Mouse (Mus musculus) embryonic facial prominence, embryonic 12.5 days (tissue): ENCODE measurements around the gene Odr4. TPM values are rescaled to one million over a fixed set of nuclear protein-coding genes. Genes with fewer than 3 reads are reported as not detected.

ENCODE experiments used
- polyA plus RNA-seq: library from polyadenylated mRNA; unstranded; fragments of >200 nt; fragmentation: Nextera tagmentation; extraction: Ambion mirVana; gene quantifications from 2 replicates; pipeline ENCODE4 v1.2.1, GENCODE M21; 2016

Odr4 gene
- polyA plus RNA-seq, 1 experiment from 2014 or later: 39.2 TPM

Other genes starting within 250 kb of the Odr4 start
- gene Pdc, start 73.7 kb downstream of the Odr4 start, polyA plus RNA-seq: 0.17 and 0.33 TPM in 2 replicates
- 196 and 209 TPM in 2 replicates for gene Tpr, start 242 bp downstream of the Odr4 start, polyA plus RNA-seq
- 0.32 and 1.4 TPM in 2 replicates for gene Prg4, start 73.1 kb upstream of the Odr4 start, polyA plus RNA-seq